Mouse (Mus musculus) bone marrow macrophage, adult 2 months (primary cell): Measurements from ENCODE around the gene Shc3. TPM values are rescaled to one million over a fixed set of nuclear protein-coding genes. Genes with fewer than 3 reads are reported as not detected.

Source experiments
- H3K27ac ChIP-seq: 2 replicates; pipeline ENCODE4 v1.5.1; 2012; ENCODE audit warnings: low read depth, low read length; ENCODE audit not compliant: insufficient read depth
- H3K4me1 ChIP-seq: 2 replicates; pipeline ENCODE4 v1.6.1; 2012; ENCODE audit warnings: low read length; ENCODE audit not compliant: control insufficient read depth, insufficient read depth
- H3K4me3 ChIP-seq: 2 replicates; pipeline ENCODE4 v1.5.1; 2012; ENCODE audit warnings: mild to moderate bottlenecking, low read length, moderate library complexity; ENCODE audit not compliant: insufficient read depth
- CTCF ChIP-seq: IDR thresholded peaks from 2 replicates; pipeline ENCODE4 v1.5.1; 2012; ENCODE audit warnings: low read depth, mild to moderate bottlenecking, low read length, moderate library complexity
- POLR2A ChIP-seq: IDR thresholded peaks from 2 replicates; pipeline ENCODE4 v1.6.1; 2012; ENCODE audit warnings: mild to moderate bottlenecking, low read depth, low read length, borderline replicate concordance
- polyA plus RNA-seq: library from polyadenylated mRNA; stranded (reverse); fragments of >200 nt; gene quantifications from 2 replicates; pipeline ENCODE4 v1.2.4, GENCODE M21; 2012; ENCODE audit not compliant: missing spikeins, insufficient read depth, insufficient read length

Gene Shc3
- polyA plus RNA-seq, 1 experiment: not detected

- TF ChIP-seq CTCF: no peak
- TF ChIP-seq POLR2A: no peak
- Histone ChIP-seq H3K4me1 (peaks cover 9% of the 10 kb centered on the region; the same call in 1 of the 2 replicates), H3K4me3 (no peak overlapping the region), H3K27ac (no peak overlapping the region)
Measured at GRCm38 (mm10) chr13:51390398-51390797, 178.8 kb downstream of the Shc3 start.

GRCm38 (mm10) chr13:51387908-51388307, 181.3 kb downstream of the Shc3 start:
- Histone ChIP-seq H3K4me1 (peaks cover 8% of the 10 kb centered on the region; the same call in 1 of the 2 replicates), H3K27ac (no peak overlapping the region), H3K4me3 (no peak overlapping the region)
- TF ChIP-seq POLR2A (no peak), CTCF (no peak)

GRCm38 (mm10) chr13:51384899-51385298, 184.3 kb downstream of the Shc3 start:
- Histone ChIP-seq H3K4me1 (peaks cover 8% of the 10 kb centered on the region; the same call in 1 of the 2 replicates), H3K27ac (no peak overlapping the region), H3K4me3 (no peak overlapping the region)
- TF ChIP-seq POLR2A: no peak
- TF ChIP-seq CTCF: no peak

- Histone ChIP-seq H3K4me1 (no peaks in the 10 kb centered on the region), H3K27ac (no peak overlapping the region), H3K4me3 (no peak overlapping the region)
- TF ChIP-seq CTCF: no peak
- TF ChIP-seq POLR2A: no peak
Measured at GRCm38 (mm10) chr13:51381498-51381897, 187.7 kb downstream of the Shc3 start.

Other genes with a start within 250 kb of the Shc3 start
- 0.29 TPM in 1 of 2 replicates, not detected in the other for gene S1pr3, start 160.8 kb downstream of the Shc3 start, polyA plus RNA-seq
- 67.4 and 76.4 TPM in 2 replicates for gene Cks2, start 75.8 kb upstream of the Shc3 start, polyA plus RNA-seq
- 19.8 and 20.5 TPM in 2 replicates for gene Secisbp2, start 82.3 kb upstream of the Shc3 start, polyA plus RNA-seq
- gene Sema4d, start 224.3 kb upstream of the Shc3 start, polyA plus RNA-seq: 181 and 193 TPM in 2 replicates